Mouse (Mus musculus): ENCODE results near the gene Asap3.

DNA sequence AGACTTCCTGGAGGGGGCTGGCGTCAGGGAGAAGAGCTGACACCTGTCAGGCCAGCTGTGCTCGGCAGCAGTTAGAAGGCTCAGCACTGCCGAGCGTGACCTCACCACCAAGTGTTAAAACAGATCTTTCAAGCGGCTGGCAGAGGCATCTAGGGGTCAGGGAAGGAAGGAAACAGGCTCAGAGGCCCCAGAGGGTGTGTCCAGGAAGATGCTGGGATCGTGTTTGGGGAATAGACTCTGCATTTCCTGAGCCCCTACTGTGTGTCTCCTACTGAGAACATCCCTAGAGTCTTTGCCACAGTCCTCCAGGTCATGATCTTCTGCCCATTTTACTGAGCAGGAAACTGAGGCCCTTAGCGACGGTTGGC is 28.9 kb upstream of the Asap3 start:
- TF ChIP-seq CTCF (IDR thresholded peaks at IDR 0.05; ENCODE audit: borderline replicate concordance, insufficient read depth, low read length) (no peak), POLR2A (IDR thresholded peaks at IDR 0.05; ENCODE audit: low read depth, low read length) (no peak)

Data from embryonic fibroblast, embryonic 13.5 days (primary cell).